Mouse (Mus musculus) neural tube, embryonic 12.5 days (tissue): ENCODE measurements at regions not wholly inside any gene's neighbourhood (a gene's known extent, or its start where the extent isn't known, plus 50 kb on each side); places are given as distances from the start of the nearest gene placed in this dataset.

Experiments
- ATAC-seq: fragments of 200-750 bp; cut with Nextera tagmentation; 2 replicates; pipeline ENCODE4 v1.8.0; 2017; ENCODE audit warnings: low read depth, mild to moderate bottlenecking, moderate TSS enrichment, moderate library complexity; ENCODE audit not compliant: low FRiP score
- H3K27ac ChIP-seq: fragments of 300-500 bp; sonication (generic); 2 replicates; pipeline ENCODE4 v1.5.1; 2016
- H3K27me3 ChIP-seq: fragments of 300-500 bp; sonication (generic); replicated peaks from 2 replicates; pipeline ENCODE4 v1.6.1; 2016; ENCODE audit warnings: mild to moderate bottlenecking
- H3K36me3 ChIP-seq: fragments of 300-500 bp; sonication (generic); 2 replicates; pipeline ENCODE4 v1.6.1; 2016; ENCODE audit warnings: mild to moderate bottlenecking
- H3K4me1 ChIP-seq: fragments of 300-500 bp; sonication (generic); 2 replicates; pipeline ENCODE4 v1.6.1; 2016
- H3K4me2 ChIP-seq: fragments of 300-500 bp; sonication (generic); replicated peaks from 2 replicates; pipeline ENCODE4 v1.6.1; 2016; ENCODE audit warnings: mild to moderate bottlenecking
- H3K4me3 ChIP-seq: fragments of 300-500 bp; sonication (generic); 2 replicates; pipeline ENCODE4 v1.5.1; 2016
- H3K9ac ChIP-seq: fragments of 300-500 bp; sonication (generic); 2 replicates; pipeline ENCODE4 v1.6.1; 2016; ENCODE audit warnings: mild to moderate bottlenecking
- H3K9me3 ChIP-seq: fragments of 300-500 bp; sonication (generic); 2 replicates; pipeline ENCODE4 v1.6.1; 2016; ENCODE audit warnings: mild to moderate bottlenecking
- WGBS: fragments of 180-500 bp; shearing (Covaris S2); methylation state at CpG from one replicate; pipeline ENCODE4 v1.1.7; 2016; 5-methylcytosine and 5-hydroxymethylcytosine counted together

GRCm38 (mm10) chr1:184402985-184403384 lies 329.4 kb downstream of the Hlx start:
- Histone ChIP-seq H3K4me3 (no peak overlapping the region), H3K27ac (no peak overlapping the region), H3K4me2 (no peak overlapping the region), H3K36me3 (no peaks in the 10 kb centered on the region), H3K9ac (no peak overlapping the region), H3K27me3 (no peaks in the 10 kb centered on the region), H3K9me3 (no peaks in the 10 kb centered on the region), H3K4me1 (no peaks in the 10 kb centered on the region)
- ATAC-seq: no peak
- 54% methylated on average over 6 of the region's 6 CpGs for WGBS

GRCm38 (mm10) chr1:184395215-184395614 lies 337.2 kb downstream of the Hlx start:
- no peak for ATAC-seq
- H3K4me2 ChIP-seq: no peak overlapping the region
- 63% methylated on average over 15 of the region's 15 CpGs for WGBS
- no peaks in the 10 kb centered on the region for H3K36me3 ChIP-seq
- 0 out of 2 replicates have a peak, but pooled peaks cover 4% of the 10 kb centered on the region for H3K9me3 ChIP-seq
- no peak overlapping the region for H3K27ac ChIP-seq
- no peak overlapping the region for H3K4me3 ChIP-seq
- H3K4me1 ChIP-seq: no peaks in the 10 kb centered on the region
- no peak overlapping the region for H3K9ac ChIP-seq
- no peaks in the 10 kb centered on the region for H3K27me3 ChIP-seq

GRCm38 (mm10) chr1:184394559-184395194 lies 337.7 kb downstream of the Hlx start:
- no peak overlapping the region for H3K4me2 ChIP-seq
- H3K9ac ChIP-seq: no peak overlapping the region
- ATAC-seq: no peak
- H3K9me3 ChIP-seq: 0 out of 2 replicates have a peak, but pooled peaks cover 4% of the 10 kb centered on the region
- H3K36me3 ChIP-seq: no peaks in the 10 kb centered on the region
- H3K27me3 ChIP-seq: no peaks in the 10 kb centered on the region
- no peak overlapping the region for H3K4me3 ChIP-seq
- H3K27ac ChIP-seq: no peak overlapping the region
- 77% methylated on average over 12 of the region's 12 CpGs for WGBS
- H3K4me1 ChIP-seq: no peaks in the 10 kb centered on the region

DNA sequence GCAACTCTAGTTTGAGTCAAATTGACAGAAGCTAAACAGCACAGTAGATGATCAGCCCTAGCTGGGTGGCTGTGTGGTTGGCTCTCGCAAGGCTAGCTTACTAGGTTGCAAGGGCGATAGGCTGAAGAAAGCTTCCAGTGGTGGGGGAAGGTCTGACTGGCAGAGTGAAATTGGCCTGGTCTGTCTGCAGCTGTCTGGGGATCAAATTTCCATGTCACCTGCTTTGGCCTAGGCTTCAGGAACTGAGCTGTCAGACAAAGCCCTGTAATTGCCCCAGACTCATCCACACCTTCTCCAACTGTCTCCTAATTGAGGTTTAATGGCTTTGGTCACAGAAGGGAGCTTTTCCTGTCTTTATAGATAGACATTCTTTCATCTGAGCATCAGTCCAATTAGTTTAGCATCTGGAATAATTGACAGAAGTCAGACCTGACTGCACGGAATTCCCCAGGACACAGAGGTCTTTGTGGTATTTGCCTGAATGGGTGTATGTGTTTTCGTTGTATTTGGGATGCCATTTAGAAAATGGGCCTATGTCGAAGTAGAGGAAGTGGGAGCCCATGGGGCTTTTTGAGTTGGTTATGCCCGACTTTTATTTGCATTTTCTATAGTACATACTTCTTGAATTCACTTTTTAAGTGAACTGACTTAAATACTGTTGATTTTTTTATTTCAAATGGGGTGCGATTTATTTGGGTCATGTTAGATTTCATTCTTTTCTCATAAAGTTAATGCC lies 348.2 kb downstream of the Hlx start:
- ATAC-seq: no peak
- H3K36me3 ChIP-seq: no peaks in the 10 kb centered on the region
- WGBS: 48% methylated on average over 7 of the region's 7 CpGs

DNA sequence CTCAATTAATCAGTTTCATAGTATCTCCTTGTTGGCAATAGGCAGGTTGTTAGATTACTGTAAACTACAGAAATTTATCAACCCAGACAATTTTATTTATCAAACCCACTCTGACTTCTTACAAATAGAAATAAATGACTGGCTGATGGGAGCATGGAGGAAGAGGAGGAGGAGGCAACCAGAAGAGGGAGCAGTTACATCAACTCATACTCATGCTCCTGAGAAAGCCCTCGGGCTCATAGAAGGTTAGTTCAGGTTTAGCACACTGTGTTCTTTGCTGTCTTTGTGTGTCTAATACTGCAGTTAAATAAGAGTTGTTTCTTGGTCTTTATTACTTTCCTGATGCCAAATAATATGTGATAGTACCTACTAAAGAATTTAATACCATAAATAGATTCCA lies 344.6 kb upstream of the 1700056E22Rik start:
- 93% methylated on average over 1 of the region's 1 CpGs for WGBS
- H3K4me2 ChIP-seq: no peak overlapping the region

More for the DNA sequence above, 348.2 kb downstream of the Hlx start:
- Histone ChIP-seq H3K27ac (no peak overlapping the region), H3K9me3 (no peaks in the 10 kb centered on the region), H3K9ac (no peak overlapping the region), H3K4me2 (no peak overlapping the region), H3K27me3 (no peaks in the 10 kb centered on the region), H3K4me1 (no peaks in the 10 kb centered on the region), H3K4me3 (no peak overlapping the region)

DNA sequence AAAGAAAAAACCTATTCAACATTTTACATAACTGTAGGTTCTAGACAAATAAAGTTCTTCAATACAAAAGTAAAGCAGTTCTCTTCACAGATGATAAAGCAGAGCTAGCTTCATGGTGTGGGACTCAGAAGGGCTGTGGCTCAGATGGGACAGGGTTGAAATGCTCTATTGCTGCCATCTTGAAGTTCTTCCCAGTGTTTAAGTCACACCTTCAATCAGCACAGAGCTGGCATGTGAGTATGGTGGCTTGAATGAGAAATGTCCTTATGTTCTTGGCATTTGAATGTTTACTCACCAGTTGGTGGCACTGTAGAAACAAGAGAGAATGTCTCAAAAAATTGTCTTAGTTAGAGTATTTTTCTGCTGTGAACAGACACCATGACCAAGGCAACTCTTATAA lies 330.9 kb upstream of the 1700056E22Rik start:
- Histone ChIP-seq H3K9me3 (0 out of 2 replicates have a peak, but pooled peaks cover 9% of the 10 kb centered on the region), H3K4me3 (no peak overlapping the region), H3K36me3 (no peaks in the 10 kb centered on the region), H3K9ac (no peak overlapping the region), H3K27me3 (no peaks in the 10 kb centered on the region), H3K4me1 (no peaks in the 10 kb centered on the region), H3K4me2 (no peak overlapping the region), H3K27ac (no peak overlapping the region)
- no peak for ATAC-seq

More for the DNA sequence above, 344.6 kb upstream of the 1700056E22Rik start:
- Histone ChIP-seq H3K27ac (no peak overlapping the region), H3K9me3 (0 out of 2 replicates have a peak, but pooled peaks cover 2% of the 10 kb centered on the region), H3K4me3 (no peak overlapping the region), H3K9ac (no peak overlapping the region), H3K27me3 (no peaks in the 10 kb centered on the region), H3K4me1 (no peaks in the 10 kb centered on the region), H3K36me3 (no peaks in the 10 kb centered on the region)
- ATAC-seq: no peak

- no peaks in the 10 kb centered on the region for H3K27me3 ChIP-seq
- ATAC-seq: no peak
- no peak overlapping the region for H3K4me2 ChIP-seq
- no peaks in the 10 kb centered on the region for H3K9me3 ChIP-seq
- WGBS: 86% methylated on average over 6 of the region's 6 CpGs
- no peak overlapping the region for H3K4me3 ChIP-seq
- H3K4me1 ChIP-seq: no peaks in the 10 kb centered on the region
- H3K36me3 ChIP-seq: no peaks in the 10 kb centered on the region
- H3K27ac ChIP-seq: no peak overlapping the region
- H3K9ac ChIP-seq: no peak overlapping the region
Observed at GRCm38 (mm10) chr1:184358226-184358568, 324.1 kb upstream of the 1700056E22Rik start.

DNA sequence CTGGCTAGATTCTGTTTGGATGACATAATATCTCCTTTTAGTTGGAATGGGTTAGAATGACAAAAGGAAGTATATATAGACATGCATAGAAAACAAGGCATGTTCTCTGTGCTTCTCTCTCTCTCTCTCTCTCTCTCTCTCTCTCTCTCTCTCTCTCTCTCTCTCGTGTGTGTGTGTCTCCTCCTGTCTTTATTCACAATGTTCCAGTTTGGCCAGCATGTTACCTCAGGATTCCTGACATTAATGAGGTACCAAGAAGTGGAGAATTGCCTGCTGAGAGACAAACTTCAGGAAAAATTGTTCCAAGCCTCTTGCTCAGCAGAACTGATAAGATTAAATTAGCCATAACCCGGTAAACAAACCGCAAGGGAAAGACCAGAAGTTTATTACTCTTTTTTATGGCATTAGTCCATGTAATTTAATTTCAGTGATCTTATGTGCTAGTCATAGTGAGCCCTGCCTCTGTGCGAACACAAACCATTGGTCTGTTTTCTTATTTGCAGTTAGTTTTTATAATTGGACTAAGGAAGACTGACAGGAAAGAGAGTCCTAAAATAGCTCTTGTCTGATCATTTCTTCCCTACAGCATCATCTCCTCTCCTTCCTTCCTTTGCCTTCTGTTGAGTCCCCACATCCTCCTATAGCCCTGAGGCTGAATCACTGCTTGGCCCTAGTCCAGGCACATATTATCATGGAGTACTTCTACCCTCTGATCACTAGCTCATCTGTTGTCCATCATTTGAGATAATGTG lies 323.5 kb upstream of the 1700056E22Rik start:
- Histone ChIP-seq H3K27ac (no peak overlapping the region), H3K36me3 (no peaks in the 10 kb centered on the region), H3K9me3 (no peaks in the 10 kb centered on the region), H3K4me3 (no peak overlapping the region), H3K27me3 (no peaks in the 10 kb centered on the region), H3K4me1 (no peaks in the 10 kb centered on the region), H3K9ac (no peak overlapping the region), H3K4me2 (no peak overlapping the region)
- no peak for ATAC-seq
- 82% methylated on average over 4 of the region's 4 CpGs for WGBS

- Histone ChIP-seq H3K27me3 (no peaks in the 10 kb centered on the region), H3K4me3 (no peak overlapping the region), H3K9me3 (no peaks in the 10 kb centered on the region), H3K4me2 (no peak overlapping the region), H3K9ac (no peak overlapping the region), H3K36me3 (no peaks in the 10 kb centered on the region), H3K4me1 (no peaks in the 10 kb centered on the region), H3K27ac (no peak overlapping the region)
- 78% methylated on average over 8 of the region's 8 CpGs for WGBS
- ATAC-seq: no peak
Observed at GRCm38 (mm10) chr1:184353832-184354449, 319.8 kb upstream of the 1700056E22Rik start.

DNA sequence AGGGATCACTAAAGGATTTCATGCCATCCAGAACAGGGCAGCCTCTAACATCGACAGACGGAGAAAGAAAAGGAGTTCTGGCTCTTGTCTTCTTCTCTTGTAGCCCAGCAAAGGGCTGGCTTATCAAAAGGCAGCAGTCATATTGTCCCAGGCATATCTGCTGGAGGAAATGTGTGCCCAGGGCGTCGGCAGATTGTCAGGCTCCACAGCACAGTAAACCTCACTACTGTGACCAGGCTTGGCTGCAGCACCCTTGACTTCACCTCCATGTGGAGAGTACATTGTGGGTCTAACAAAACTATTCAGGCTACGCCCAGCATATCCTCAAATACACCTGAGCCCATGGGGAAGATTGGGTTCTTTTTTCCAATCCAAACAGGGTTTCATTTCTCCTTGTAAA lies 317.7 kb upstream of the 1700056E22Rik start:
- Histone ChIP-seq H3K9me3 (no peaks in the 10 kb centered on the region), H3K36me3 (no peaks in the 10 kb centered on the region), H3K4me2 (no peak overlapping the region), H3K27me3 (no peaks in the 10 kb centered on the region), H3K27ac (no peak overlapping the region), H3K4me3 (no peak overlapping the region), H3K4me1 (no peaks in the 10 kb centered on the region), H3K9ac (no peak overlapping the region)
- WGBS: 86% methylated on average over 5 of the region's 5 CpGs
- no peak for ATAC-seq

DNA sequence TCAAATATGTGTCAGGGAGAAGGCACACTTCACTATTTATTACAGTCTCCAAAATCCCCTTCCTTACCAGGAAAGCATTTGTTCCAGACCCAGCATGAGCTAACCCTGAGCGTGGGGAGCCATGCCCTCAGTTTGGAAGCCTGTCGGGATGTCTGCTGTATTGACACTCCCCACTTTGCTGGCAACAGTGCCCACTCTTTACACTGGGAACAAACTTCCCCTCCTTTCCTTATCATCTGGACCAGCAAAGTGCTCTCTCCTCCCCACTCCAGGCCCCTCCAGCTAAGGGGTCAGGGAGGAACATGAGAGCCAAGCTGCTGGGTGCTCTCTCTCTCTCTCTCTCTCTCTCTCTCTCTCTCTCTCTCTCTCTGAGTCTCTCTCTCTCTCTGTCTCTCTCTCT lies 310.7 kb upstream of the 1700056E22Rik start:
- no peak overlapping the region for H3K4me3 ChIP-seq
- WGBS: 67% methylated on average over 2 of the region's 2 CpGs
- no peaks in the 10 kb centered on the region for H3K27me3 ChIP-seq
- no peak overlapping the region for H3K27ac ChIP-seq
- H3K4me1 ChIP-seq: no peaks in the 10 kb centered on the region
- no peak overlapping the region for H3K4me2 ChIP-seq
- no peaks in the 10 kb centered on the region for H3K9me3 ChIP-seq
- no peak overlapping the region for H3K9ac ChIP-seq
- no peaks in the 10 kb centered on the region for H3K36me3 ChIP-seq
- no peak for ATAC-seq

GRCm38 (mm10) chr1:184335952-184336351 lies 301.9 kb upstream of the 1700056E22Rik start:
- H3K4me3 ChIP-seq: no peak overlapping the region
- H3K36me3 ChIP-seq: no peaks in the 10 kb centered on the region
- peaks cover 3% of the 10 kb centered on the region; the same call in 1 of the 2 replicates for H3K4me1 ChIP-seq
- no peaks in the 10 kb centered on the region for H3K27me3 ChIP-seq
- 80% methylated on average over 3 of the region's 3 CpGs for WGBS
- no peak for ATAC-seq
- no peak overlapping the region for H3K9ac ChIP-seq
- H3K27ac ChIP-seq: no peak overlapping the region
- H3K9me3 ChIP-seq: no peaks in the 10 kb centered on the region
- no peak overlapping the region for H3K4me2 ChIP-seq
